Mouse (Mus musculus): ENCODE measurements around the gene Mrpl43.

- TF ChIP-seq TAL1 (IDR thresholded peaks at IDR 0.05; ENCODE audit: low read length) (no peak), GATA1 (IDR thresholded peaks at IDR 0.05; ENCODE audit: low read length) (no peak)
These were observed 18.5 kb upstream of the Mrpl43 start for GRCm38 (mm10) chr19:45024775-45025174.

Data from erythroblast, embryonic 14.5 days (primary cell).